Mouse (Mus musculus) right cerebral cortex, postnatal 14 days (tissue): ENCODE results near the gene Sumo2.
"Not testable (repeated sequence)": the region's sequence is repeated elsewhere in the genome, so short reads cannot be mapped to it uniquely, and the experiment has no call there.

ENCODE experiments used
- DNase-seq: peaks from one replicate; pipeline ENCODE4 v3.0.0; 2022

Gene Sumo2

GRCm38 (mm10) chr11:115481553-115482259 lies 54.4 kb downstream of the Sumo2 start:
- DNase-seq, result peak; percentile 35

DNA sequence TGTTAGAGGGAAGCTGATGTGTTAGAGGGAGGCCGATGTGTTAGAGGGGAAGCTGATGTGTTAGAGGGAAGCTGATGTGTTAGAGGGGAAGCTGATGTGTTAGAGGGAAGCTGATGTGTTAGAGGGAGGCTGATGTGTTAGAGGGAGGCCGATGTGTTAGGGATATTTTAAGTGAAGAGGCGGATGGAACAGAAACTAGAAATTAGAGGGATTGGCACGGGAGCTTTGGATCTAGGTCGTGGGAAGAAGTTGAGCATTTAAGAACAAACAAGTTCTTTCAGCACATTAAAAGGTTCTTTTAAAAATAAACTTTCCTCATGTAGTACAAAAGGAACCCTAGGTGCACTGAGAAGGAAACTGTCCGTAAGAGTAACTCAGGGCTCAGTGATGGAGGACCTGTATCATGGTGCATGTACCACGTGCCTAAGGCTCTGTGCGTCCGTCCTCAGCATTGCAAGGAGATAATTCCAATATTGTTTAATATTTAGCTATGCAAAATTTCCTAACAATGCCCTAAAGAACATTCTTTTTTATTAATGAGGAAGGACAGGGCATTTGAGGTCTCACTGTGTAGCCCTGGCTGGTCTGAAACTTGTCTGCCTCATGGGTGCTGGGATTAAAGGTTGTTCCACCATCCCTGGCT lies 57.7 kb downstream of the Sumo2 start:
- no peak for DNase-seq

- not testable (repeated sequence) for DNase-seq
These were observed 58.7 kb downstream of the Sumo2 start for GRCm38 (mm10) chr11:115477388-115477787.

DNA sequence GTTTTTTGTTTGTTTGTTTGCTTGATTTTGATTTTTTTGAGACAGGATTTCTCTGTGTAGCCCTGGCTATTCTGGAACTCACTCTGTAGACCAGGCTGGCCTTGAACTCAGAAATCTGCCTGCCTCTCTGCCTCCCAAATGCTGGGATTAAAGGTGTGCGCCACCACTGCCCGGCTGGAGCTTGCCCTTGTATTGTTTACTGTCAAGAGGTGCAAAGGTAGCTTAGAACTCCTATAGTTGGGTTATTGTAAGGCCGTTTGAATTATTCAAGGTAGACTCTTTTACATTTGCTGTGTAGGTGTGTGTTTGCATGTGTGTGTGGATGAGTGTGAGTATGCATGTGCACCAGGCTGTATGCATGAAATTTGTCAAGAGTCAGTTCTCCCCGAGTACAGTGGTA lies 59.4 kb downstream of the Sumo2 start:
- not testable (repeated sequence) for DNase-seq

DNA sequence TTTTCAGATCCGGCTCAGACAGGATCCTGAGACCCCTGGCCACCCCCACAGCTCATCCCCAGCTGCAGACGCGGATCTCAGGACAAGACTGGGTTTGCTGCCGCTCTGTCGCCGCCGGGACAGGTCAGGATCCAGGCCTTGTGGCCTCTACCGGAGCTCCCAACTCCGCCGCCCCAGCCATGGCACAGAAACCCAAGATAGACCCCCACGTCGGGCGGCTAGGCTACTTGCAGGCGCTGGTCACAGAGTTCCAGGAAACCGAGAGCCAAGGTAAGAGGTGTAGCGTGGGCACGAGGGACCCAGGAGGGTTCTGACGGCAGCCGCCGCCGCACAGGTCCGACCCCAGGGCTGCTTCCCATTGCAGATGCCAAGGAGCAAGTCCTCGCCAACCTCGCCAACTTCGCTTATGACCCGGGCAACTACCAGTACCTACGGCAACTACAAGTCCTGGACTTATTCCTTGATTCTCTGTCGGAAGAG lies 60.3 kb downstream of the Sumo2 start:
- DNase-seq, result no peak

- peak; percentile 91 for DNase-seq
These were observed 60.9 kb downstream of the Sumo2 start, which contains the start of gene Armc7 for GRCm38 (mm10) chr11:115475025-115475757. TSS of gene Armc7 (plus strand) at chr11:115475667.

GRCm38 (mm10) chr11:115473626-115474275 lies 62.3 kb downstream of the Sumo2 start:
- DNase-seq, result peak; percentile 93
